Mouse (Mus musculus): ENCODE measurements around the gene Zfp365. TPM values are rescaled to one million over a fixed set of nuclear protein-coding genes. Genes with fewer than 3 reads are reported as not detected.

Gene Zfp365
- polyA plus RNA-seq (2012; ENCODE audit: insufficient read depth, insufficient read length, missing spikeins): not detected in 2 replicates

DNA sequence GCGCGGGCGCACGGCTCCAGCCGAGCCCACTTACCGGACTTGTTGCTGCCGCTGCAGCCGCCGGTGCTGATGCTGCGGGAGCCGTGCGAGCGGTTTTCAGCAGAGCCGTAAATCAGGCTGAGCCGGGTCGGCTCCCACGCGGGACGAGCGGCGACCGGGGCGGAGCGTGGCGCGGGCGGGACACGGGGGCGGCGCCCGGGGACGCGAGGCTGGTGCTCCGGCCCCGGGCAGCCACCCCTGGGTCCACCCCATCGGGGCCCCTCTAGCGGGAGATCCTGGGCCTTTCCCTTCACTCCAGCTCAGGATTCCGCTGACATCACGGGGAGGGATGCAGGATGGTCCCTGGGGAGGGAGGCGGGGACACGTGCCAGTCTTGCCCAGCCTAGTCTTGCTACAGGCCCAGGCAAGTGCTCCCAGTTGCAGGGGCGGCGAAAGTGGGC, at the start of gene Zfp365:
Gene Zfp365, minus strand, starts transcription at position 326 of the 440 bp plus-strand sequence.
- peak within 1 kb of the TSS; percentile 47 for H3K4me3 ChIP-seq (ENCODE audit: insufficient read depth, low read depth, low read length)
- no peaks in the 10 kb centered on the region for H3K4me1 ChIP-seq (ENCODE audit: control insufficient read depth, insufficient read depth, insufficient read length, low read length)
- H3K27ac ChIP-seq (replicated peaks; ENCODE audit: low read depth, low read length): no peak within 1 kb of the TSS

- no peak overlapping the region for H3K4me3 ChIP-seq (ENCODE audit: insufficient read depth, low read depth, low read length)
- H3K4me1 ChIP-seq (ENCODE audit: control insufficient read depth, insufficient read depth, insufficient read length, low read length): no peaks in the 10 kb centered on the region
- H3K27ac ChIP-seq (replicated peaks; ENCODE audit: low read depth, low read length): no peak overlapping the region
Measured at GRCm38 (mm10) chr10:67959982-67960381, 47.5 kb upstream of the Zfp365 start.

DNA sequence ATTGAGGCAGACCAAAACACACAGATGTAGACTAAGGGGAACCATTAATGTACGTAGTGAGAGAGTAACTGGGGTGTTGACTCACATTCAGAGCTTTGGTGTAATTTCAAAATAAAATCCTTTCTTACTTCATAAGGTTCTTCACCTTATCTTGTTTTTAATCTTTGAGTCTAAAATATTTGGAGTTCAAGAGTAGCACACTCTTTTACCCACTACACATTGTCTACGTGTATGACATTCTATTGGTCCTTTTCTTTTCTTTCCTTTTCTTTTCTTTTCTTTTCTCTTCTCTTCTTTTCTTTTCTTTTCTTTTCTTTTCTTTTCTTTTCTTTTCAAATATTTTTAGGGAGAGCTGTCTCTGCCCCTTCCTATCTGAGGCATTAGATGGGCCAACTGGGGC, 43.5 kb upstream of the Zfp365 start:
- Histone ChIP-seq H3K27ac (replicated peaks; ENCODE audit: low read depth, low read length) (no peak overlapping the region), H3K4me1 (ENCODE audit: control insufficient read depth, insufficient read depth, insufficient read length, low read length) (no peaks in the 10 kb centered on the region)

GRCm38 (mm10) chr10:67951690-67952089, 39.2 kb upstream of the Zfp365 start:
- Histone ChIP-seq H3K4me3 (ENCODE audit: insufficient read depth, low read depth, low read length) (no peak overlapping the region), H3K27ac (replicated peaks; ENCODE audit: low read depth, low read length) (no peak overlapping the region), H3K4me1 (ENCODE audit: control insufficient read depth, insufficient read depth, insufficient read length, low read length) (no peaks in the 10 kb centered on the region)

More for the DNA sequence above, 43.5 kb upstream of the Zfp365 start:
- no peak overlapping the region for H3K4me3 ChIP-seq (ENCODE audit: insufficient read depth, low read depth, low read length)

GRCm38 (mm10) chr10:67950059-67950748, 37.7 kb upstream of the Zfp365 start:
- Histone ChIP-seq H3K4me3 (ENCODE audit: insufficient read depth, low read depth, low read length) (no peak overlapping the region), H3K4me1 (ENCODE audit: control insufficient read depth, insufficient read depth, insufficient read length, low read length) (no peaks in the 10 kb centered on the region), H3K27ac (replicated peaks; ENCODE audit: low read depth, low read length) (no peak overlapping the region)

GRCm38 (mm10) chr10:67943513-67943912, 31.1 kb upstream of the Zfp365 start:
- Histone ChIP-seq H3K4me3 (ENCODE audit: insufficient read depth, low read depth, low read length) (no peak overlapping the region), H3K27ac (replicated peaks; ENCODE audit: low read depth, low read length) (no peak overlapping the region), H3K4me1 (ENCODE audit: control insufficient read depth, insufficient read depth, insufficient read length, low read length) (no peaks in the 10 kb centered on the region)

- H3K4me1 ChIP-seq (ENCODE audit: control insufficient read depth, insufficient read depth, insufficient read length, low read length): no peaks in the 10 kb centered on the region
- no peak overlapping the region for H3K27ac ChIP-seq (replicated peaks; ENCODE audit: low read depth, low read length)
- no peak overlapping the region for H3K4me3 ChIP-seq (ENCODE audit: insufficient read depth, low read depth, low read length)
Measured at GRCm38 (mm10) chr10:67939546-67939945, 27.1 kb upstream of the Zfp365 start.

DNA sequence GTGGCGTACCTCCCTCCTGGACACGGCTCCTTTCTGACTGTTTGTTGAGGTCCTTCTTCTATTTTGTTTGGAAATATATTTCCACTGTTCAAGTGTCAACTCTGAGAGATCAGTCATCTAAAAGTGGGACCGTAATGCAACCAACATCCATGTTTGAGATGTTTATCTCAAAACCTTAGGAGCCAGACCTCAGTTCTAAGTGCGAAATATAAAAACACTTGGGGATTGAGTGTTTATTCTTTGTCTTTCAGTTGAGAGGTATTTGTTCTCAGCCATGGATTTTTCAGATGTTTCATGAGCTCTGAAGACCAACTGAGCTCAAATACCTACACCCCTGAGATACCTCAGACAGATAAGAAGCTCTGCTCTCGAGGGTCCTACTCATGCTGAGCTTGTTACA, 25.3 kb upstream of the Zfp365 start:
- Histone ChIP-seq H3K4me1 (ENCODE audit: control insufficient read depth, insufficient read depth, insufficient read length, low read length) (no peaks in the 10 kb centered on the region), H3K27ac (replicated peaks; ENCODE audit: low read depth, low read length) (no peak overlapping the region), H3K4me3 (ENCODE audit: insufficient read depth, low read depth, low read length) (no peak overlapping the region)

DNA sequence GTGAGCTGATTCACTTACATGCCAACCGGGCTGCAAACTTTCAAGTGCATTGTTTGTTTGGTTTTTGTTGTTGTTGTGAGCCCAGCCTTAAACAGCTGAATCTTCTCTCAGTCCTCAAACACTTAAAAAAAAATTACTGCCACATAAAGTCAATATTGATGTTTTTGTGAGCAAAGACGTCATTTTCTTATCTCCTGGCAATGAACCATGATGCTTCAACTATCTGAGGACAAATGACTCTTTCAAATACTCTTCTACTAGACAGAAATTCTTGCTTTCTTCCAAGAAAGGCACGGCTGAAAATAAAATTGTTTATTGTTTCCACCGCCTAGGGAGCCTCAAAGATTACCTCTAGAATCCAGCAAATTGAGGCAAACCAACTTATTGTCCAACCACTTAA, 24.5 kb upstream of the Zfp365 start:
- no peak overlapping the region for H3K4me3 ChIP-seq (ENCODE audit: insufficient read depth, low read depth, low read length)
- no peaks in the 10 kb centered on the region for H3K4me1 ChIP-seq (ENCODE audit: control insufficient read depth, insufficient read depth, insufficient read length, low read length)
- H3K27ac ChIP-seq (replicated peaks; ENCODE audit: low read depth, low read length): no peak overlapping the region

GRCm38 (mm10) chr10:67932780-67933179, 20.3 kb upstream of the Zfp365 start:
- Histone ChIP-seq H3K4me3 (ENCODE audit: insufficient read depth, low read depth, low read length) (no peak overlapping the region), H3K27ac (replicated peaks; ENCODE audit: low read depth, low read length) (no peak overlapping the region), H3K4me1 (ENCODE audit: control insufficient read depth, insufficient read depth, insufficient read length, low read length) (no peaks in the 10 kb centered on the region)

GRCm38 (mm10) chr10:67931328-67931727, 18.9 kb upstream of the Zfp365 start:
- Histone ChIP-seq H3K27ac (replicated peaks; ENCODE audit: low read depth, low read length) (no peak overlapping the region), H3K4me3 (ENCODE audit: insufficient read depth, low read depth, low read length) (no peak overlapping the region), H3K4me1 (ENCODE audit: control insufficient read depth, insufficient read depth, insufficient read length, low read length) (no peaks in the 10 kb centered on the region)

- no peak overlapping the region for H3K27ac ChIP-seq (replicated peaks; ENCODE audit: low read depth, low read length)
- H3K4me1 ChIP-seq (ENCODE audit: control insufficient read depth, insufficient read depth, insufficient read length, low read length): no peaks in the 10 kb centered on the region
- no peak overlapping the region for H3K4me3 ChIP-seq (ENCODE audit: insufficient read depth, low read depth, low read length)
Measured at GRCm38 (mm10) chr10:67928584-67928983, 16.1 kb upstream of the Zfp365 start.

DNA sequence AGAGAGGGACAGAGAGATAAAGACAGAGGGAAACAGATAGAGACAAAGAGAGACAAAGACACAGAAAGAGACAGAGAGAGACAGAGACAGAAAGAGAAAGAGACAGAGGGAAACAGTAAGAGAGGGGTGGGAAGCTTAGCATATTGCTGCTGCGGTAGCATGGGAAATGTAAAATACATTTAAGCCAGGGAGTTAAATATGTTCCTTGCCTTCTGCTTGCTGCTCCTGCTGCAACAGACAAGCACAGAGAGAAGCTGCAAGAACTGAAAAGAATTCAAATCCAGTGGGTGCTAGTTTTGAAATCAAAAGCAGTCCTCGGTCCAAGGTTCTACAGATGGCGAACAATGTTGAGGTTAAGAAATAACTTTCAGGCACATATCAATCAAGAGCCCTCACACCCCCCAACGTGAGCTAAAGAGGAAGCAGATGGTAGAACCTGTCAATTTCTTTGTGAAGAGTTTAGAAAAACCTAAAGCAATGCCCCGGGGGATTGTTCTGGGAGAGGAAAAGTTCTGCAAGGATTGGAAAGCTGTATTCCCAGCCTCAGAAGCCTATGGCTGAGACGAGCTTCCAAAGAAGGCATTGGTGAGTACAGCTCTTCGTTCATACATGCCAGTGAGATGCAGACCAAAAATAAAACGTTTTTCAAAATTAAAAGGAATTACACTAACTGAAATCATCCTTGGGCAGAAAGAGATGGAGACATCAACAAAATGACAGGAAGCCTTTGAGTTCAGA, 15.4 kb upstream of the Zfp365 start:
- Histone ChIP-seq H3K4me1 (ENCODE audit: control insufficient read depth, insufficient read depth, insufficient read length, low read length) (no peaks in the 10 kb centered on the region), H3K27ac (replicated peaks; ENCODE audit: low read depth, low read length) (no peak overlapping the region), H3K4me3 (ENCODE audit: insufficient read depth, low read depth, low read length) (no peak overlapping the region)

GRCm38 (mm10) chr10:67924030-67924429, 11.6 kb upstream of the Zfp365 start:
- Histone ChIP-seq H3K4me1 (ENCODE audit: control insufficient read depth, insufficient read depth, insufficient read length, low read length) (no peaks in the 10 kb centered on the region), H3K4me3 (ENCODE audit: insufficient read depth, low read depth, low read length) (no peak overlapping the region), H3K27ac (replicated peaks; ENCODE audit: low read depth, low read length) (no peak overlapping the region)

- Histone ChIP-seq H3K4me3 (ENCODE audit: insufficient read depth, low read depth, low read length) (no peak overlapping the region), H3K4me1 (ENCODE audit: control insufficient read depth, insufficient read depth, insufficient read length, low read length) (no peaks in the 10 kb centered on the region), H3K27ac (replicated peaks; ENCODE audit: low read depth, low read length) (no peak overlapping the region)
Measured at GRCm38 (mm10) chr10:67921777-67922176, 9.3 kb upstream of the Zfp365 start.

DNA sequence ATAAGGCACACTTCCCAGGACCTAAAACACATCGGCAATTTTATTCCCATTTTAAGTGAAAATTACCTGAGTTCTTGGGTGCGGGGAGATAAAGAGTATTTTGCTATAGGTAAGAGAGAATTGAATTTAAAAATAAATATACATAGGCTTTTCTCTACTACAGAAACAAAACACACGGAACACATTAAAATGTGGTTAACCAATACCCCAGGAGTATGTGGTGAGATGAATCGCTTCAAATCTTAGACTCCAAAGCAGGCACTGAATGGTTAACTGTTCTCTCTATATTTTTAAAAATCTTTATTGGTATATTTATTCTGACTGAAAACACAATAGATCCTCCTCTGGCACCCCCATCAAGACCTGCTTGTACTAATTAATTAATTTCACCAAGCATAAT, 7.2 kb upstream of the Zfp365 start:
- Histone ChIP-seq H3K4me1 (ENCODE audit: control insufficient read depth, insufficient read depth, insufficient read length, low read length) (no peaks in the 10 kb centered on the region), H3K4me3 (ENCODE audit: insufficient read depth, low read depth, low read length) (no peak overlapping the region)

More for the DNA sequence above, 7.2 kb upstream of the Zfp365 start:
- no peak overlapping the region for H3K27ac ChIP-seq (replicated peaks; ENCODE audit: low read depth, low read length)
